ENCODE assay signal across 10 mouse cellular contexts in genomic region chr7:46587466-46587865, GRCm38 (mm10). TPM values are rescaled to one million over a fixed set of nuclear protein-coding genes. Genes with fewer than 3 reads are reported as not detected.
DNase-seq lines count a peak whose midpoint lies in the region; ATAC-seq lines count a peak whose summit lies in the region.
"Had no signal": no experiment of that assay in that cellular context is flagged by ENCODE, and none has a peak within 500 bp of the region (broad histone marks: within the 10 kb centered on the region; RNA-seq: fewer than 3 reads in every experiment).

No protein-coding gene starts in this region.

- no peaks in the 10 kb centered on the region for H3K27me3 ChIP-seq in heart, embryonic 14.5 days (ENCODE audit: control insufficient read depth, insufficient read depth, low read length)
- no peaks in the 10 kb centered on the region for H3K27me3 ChIP-seq in midbrain, embryonic 13.5 days
- H3K27me3 ChIP-seq in hindbrain, embryonic 13.5 days = no peaks in the 10 kb centered on the region
- H3K27me3 ChIP-seq: embryonic facial prominence, embryonic 13.5 days had no signal

- no peak overlapping the region for H3K4me3 ChIP-seq in heart, embryonic 14.5 days (ENCODE audit: control insufficient read depth in 1 of 2, insufficient read depth in 1 of 2, low read depth in 1 of 2, low read length in 2 of 2)
- no peak overlapping the region for H3K4me3 ChIP-seq in midbrain, embryonic 13.5 days (replicated peaks)
- H3K4me3 ChIP-seq in hindbrain, embryonic 13.5 days = no peak overlapping the region
- H3K4me3 ChIP-seq: embryonic facial prominence, embryonic 13.5 days had no signal

- peak overlapping the region; percentile 46 for H3K4me2 ChIP-seq in heart, embryonic 14.5 days (ENCODE audit: low read length)
- H3K4me2 ChIP-seq in midbrain, embryonic 13.5 days (replicated peaks) = no peak overlapping the region
- H3K4me2 ChIP-seq in hindbrain, embryonic 13.5 days = no peak overlapping the region
- H3K4me2 ChIP-seq: embryonic facial prominence, embryonic 13.5 days had no signal

- peak overlapping the region; percentile 51 to 59 for H3K27ac ChIP-seq in heart, embryonic 14.5 days (replicated peaks in 1 of 2; ENCODE audit: control insufficient read depth in 1 of 2, insufficient read depth in 1 of 2, low read depth in 2 of 2, low read length in 2 of 2)
- peak overlapping the region; percentile 36; the same call in 1 of the 2 replicates for H3K27ac ChIP-seq in midbrain, embryonic 13.5 days
- H3K27ac ChIP-seq in hindbrain, embryonic 13.5 days = no peak overlapping the region
- H3K27ac ChIP-seq: embryonic facial prominence, embryonic 13.5 days had no signal

- WGBS in heart, embryonic 14.5 days = 28% methylated on average over 17 of the region's 17 CpGs
- WGBS in midbrain, embryonic 13.5 days = 62% methylated on average over 17 of the region's 17 CpGs
- 71% methylated on average over 17 of the region's 17 CpGs for WGBS in hindbrain, embryonic 13.5 days

- intact Hi-C loops in heart, postnatal 36 days (cut with DNase I) = no loop called here

- H3K9ac ChIP-seq in heart, embryonic 14.5 days (ENCODE audit: low read length) = no peak overlapping the region
- H3K9ac ChIP-seq in midbrain, embryonic 13.5 days (replicated peaks) = no peak overlapping the region
- no peak overlapping the region for H3K9ac ChIP-seq in hindbrain, embryonic 13.5 days
- H3K9ac ChIP-seq: embryonic facial prominence, embryonic 13.5 days had no signal

- peak; percentile 62 for ATAC-seq in common myeloid progenitor, adult 5-6 weeks (replicated peaks; ENCODE audit: low read depth, poor library complexity, severe bottlenecking)
- ATAC-seq in heart, embryonic 14.5 days (ENCODE audit: insufficient number of reproducible peaks, insufficient read depth, low FRiP score, low read depth) = peak; percentile 55; the same call in 1 of the 2 replicates
- peak; percentile 50; the same call in 1 of the 2 replicates for ATAC-seq in midbrain, embryonic 13.5 days
- no peak for ATAC-seq in hindbrain, embryonic 13.5 days (ENCODE audit: low FRiP score)

- H3K4me1 ChIP-seq in heart, embryonic 14.5 days (ENCODE audit: control insufficient read depth in 2 of 2, insufficient read depth in 2 of 2, low read length in 2 of 2) = peaks cover 11 to 16% of the 10 kb centered on the region in 2 experiments
- peaks cover 16% of the 10 kb centered on the region; the same call in 1 of the 2 replicates for H3K4me1 ChIP-seq in midbrain, embryonic 13.5 days (replicated peaks)
- H3K4me1 ChIP-seq in hindbrain, embryonic 13.5 days (replicated peaks) = peaks cover 13% of the 10 kb centered on the region; the same call in 1 of the 2 replicates

- DNase-seq in heart, adult 8-10 months (ENCODE audit: low spot score) = peak; percentile 24
- no peak for DNase-seq in heart, postnatal 36 days
- DNase-seq in lung, postnatal 4 days = no peak
- DNase-seq in adrenal gland, postnatal 4 days (ENCODE audit: low spot score in 2 of 2) = no peak
- DNase-seq: lung, postnatal 10 days had no signal

- no peaks in the 10 kb centered on the region for H3K9me3 ChIP-seq in heart, embryonic 14.5 days (ENCODE audit: control insufficient read depth, low read length)
- no peaks in the 10 kb centered on the region for H3K9me3 ChIP-seq in midbrain, embryonic 13.5 days
- H3K9me3 ChIP-seq in hindbrain, embryonic 13.5 days = no peaks in the 10 kb centered on the region
- H3K9me3 ChIP-seq: embryonic facial prominence, embryonic 13.5 days had no signal

- no peaks in the 10 kb centered on the region for H3K36me3 ChIP-seq in heart, embryonic 14.5 days (ENCODE audit: control insufficient read depth, insufficient read depth, low read length)
- 0 out of 2 replicates have a peak, but pooled peaks cover 8% of the 10 kb centered on the region for H3K36me3 ChIP-seq in midbrain, embryonic 13.5 days
- peaks cover 27% of the 10 kb centered on the region for H3K36me3 ChIP-seq in hindbrain, embryonic 13.5 days
- H3K36me3 ChIP-seq: embryonic facial prominence, embryonic 13.5 days had no signal

RNA-seq across cellular contexts. Expression of gene Sergef, which starts 52.1 kb away (rescaled TPM):
- 1 to 10 TPM; 3.9 to 6.9 (median 5.0) TPM for total RNA-seq in heart, adult 8-10 months (2022)
- total RNA-seq in heart, postnatal 36 days (2021) = 1 to 10 TPM; 3.0 to 4.7 TPM
- total RNA-seq in common myeloid progenitor, adult 5-6 weeks (2017) = 7.6 and 17.5 TPM in 2 replicates
- 10.5 and 10.7 TPM in 2 replicates for polyA plus RNA-seq in heart, embryonic 14.5 days (2014; fragmentation: Nextera tagmentation; extraction: Ambion mirVana)
- 28.9 and 30.0 TPM in 2 replicates for polyA plus RNA-seq in midbrain, embryonic 13.5 days (2015; fragmentation: Nextera tagmentation; extraction: Ambion mirVana)
- 10 to 100 TPM; 19.0 to 26.5 TPM for total RNA-seq in adrenal gland, postnatal 4 days (2021)
- polyA plus RNA-seq in hindbrain, embryonic 13.5 days (2015; fragmentation: Nextera tagmentation; extraction: Ambion mirVana) = 34.5 and 36.8 TPM in 2 replicates
